Mouse (Mus musculus): ENCODE data around the gene Klhl7.
A peak's percentile ranks its signal among the peaks of the same experiment; 100 is the strongest.
"Not testable (repeated sequence)": the region's sequence is repeated elsewhere in the genome, so short reads cannot be mapped to it uniquely, and the experiment has no call there.

Klhl7 gene

GRCm38 (mm10) chr5:24095393-24095792 is 5.0 kb upstream of the Klhl7 start:
- DNase-seq (ENCODE audit: low read depth, low spot score): no peak

GRCm38 (mm10) chr5:24095881-24096280 is 4.5 kb upstream of the Klhl7 start:
- no peak for DNase-seq (ENCODE audit: low read depth, low spot score)

GRCm38 (mm10) chr5:24100810-24101311 is 456 bp downstream of the Klhl7 start:
- peak; percentile 55 for DNase-seq (ENCODE audit: low read depth, low spot score)

GRCm38 (mm10) chr5:24101446-24102140 is 1.2 kb downstream of the Klhl7 start:
- peak; percentile 35 for DNase-seq (ENCODE audit: low read depth, low spot score)

GRCm38 (mm10) chr5:24103235-24103634 is 2.8 kb downstream of the Klhl7 start:
- not testable (repeated sequence) for DNase-seq (ENCODE audit: low read depth, low spot score)

- no peak for DNase-seq (ENCODE audit: low read depth, low spot score)
Observed at GRCm38 (mm10) chr5:24103841-24104240, 3.4 kb downstream of the Klhl7 start.

- no peak for DNase-seq (ENCODE audit: low read depth, low spot score)
Observed at GRCm38 (mm10) chr5:24107071-24107739, 6.8 kb downstream of the Klhl7 start.

GRCm38 (mm10) chr5:24107740-24108098 is 7.3 kb downstream of the Klhl7 start:
- DNase-seq (ENCODE audit: low read depth, low spot score): no peak

- DNase-seq (ENCODE audit: low read depth, low spot score): peak; percentile 35
Observed at GRCm38 (mm10) chr5:24110068-24110467, 9.7 kb downstream of the Klhl7 start.

- no peak for DNase-seq (ENCODE audit: low read depth, low spot score)
Observed at GRCm38 (mm10) chr5:24112116-24112903, 11.9 kb downstream of the Klhl7 start.

GRCm38 (mm10) chr5:24122221-24122620 is 21.8 kb downstream of the Klhl7 start:
- no peak for DNase-seq (ENCODE audit: low read depth, low spot score)

GRCm38 (mm10) chr5:24124175-24124574 is 23.8 kb downstream of the Klhl7 start:
- DNase-seq (ENCODE audit: low read depth, low spot score): no peak

GRCm38 (mm10) chr5:24124579-24125276 is 24.3 kb downstream of the Klhl7 start:
- no peak for DNase-seq (ENCODE audit: low read depth, low spot score)

- no peak for DNase-seq (ENCODE audit: low read depth, low spot score)
Observed at GRCm38 (mm10) chr5:24125910-24126636, 25.7 kb downstream of the Klhl7 start.

- DNase-seq (ENCODE audit: low read depth, low spot score): no peak
Observed at GRCm38 (mm10) chr5:24126967-24127366, 26.6 kb downstream of the Klhl7 start.

- no peak for DNase-seq (ENCODE audit: low read depth, low spot score)
Observed at GRCm38 (mm10) chr5:24146964-24147363, 46.6 kb downstream of the Klhl7 start.

GRCm38 (mm10) chr5:24152199-24152598 is 51.8 kb downstream of the Klhl7 start:
- DNase-seq (ENCODE audit: low read depth, low spot score): no peak

GRCm38 (mm10) chr5:24156774-24157173 is 56.4 kb downstream of the Klhl7 start:
- no peak for DNase-seq (ENCODE audit: low read depth, low spot score)

GRCm38 (mm10) chr5:24164789-24165445 is 64.5 kb downstream of the Klhl7 start, which contains the start of gene Nupl2:
Gene Nupl2 (plus strand): TSS chr5:24164963.
- DNase-seq (ENCODE audit: low read depth, low spot score): peak; percentile 94

- no peak for DNase-seq (ENCODE audit: low read depth, low spot score)
Observed at GRCm38 (mm10) chr5:24167263-24167662, 66.9 kb downstream of the Klhl7 start.

Data from forelimb bud, embryonic 11.5 days (tissue).